Mouse (Mus musculus) ovary, adult 10 weeks (tissue): ENCODE data around the gene Vmn1r116. TPM values are rescaled to one million over a fixed set of nuclear protein-coding genes. Genes with fewer than 3 reads are reported as not detected.

Experiments
- polyA plus RNA-seq: library from polyadenylated mRNA; stranded (reverse); fragments of 350-450 nt; fragmentation: Illumina TruSeq; extraction: RNeasy Lipid Tissue Mini Kit (QIAGEN cat#74804); gene quantifications from one replicate; pipeline ENCODE4 v1.2.3, GENCODE M21; 2014

Gene Vmn1r116
- not detected for polyA plus RNA-seq

GRCm38 (mm10) chr7:20871956-20872355 is at the start of gene Vmn1r116:
Vmn1r116 (plus strand) TSS chr7:20872256.

GRCm38 (mm10) chr7:20844885-20845284 is 27.2 kb upstream of the Vmn1r116 start, which contains the start of gene Vmn1r115:
Vmn1r115 (minus strand) TSS chr7:20844985.

GRCm38 (mm10) chr7:20884021-20884420 is 12.0 kb downstream of the Vmn1r116 start, which contains the start of gene Vmn1r117:
Vmn1r117 (minus strand) TSS chr7:20884121.

GRCm38 (mm10) chr7:20912247-20912646 is 40.2 kb downstream of the Vmn1r116 start, which contains the start of gene Vmn1r118:
Vmn1r118 (minus strand) TSS chr7:20912347.

Other genes with a start within 250 kb of the Vmn1r116 start
- gene Vmn1r107, start 203.3 kb upstream of the Vmn1r116 start, polyA plus RNA-seq, result not detected
- gene Vmn1r111, start 169.0 kb upstream of the Vmn1r116 start, polyA plus RNA-seq, result not detected
- not detected for gene Gm10668, start 141.6 kb upstream of the Vmn1r116 start, polyA plus RNA-seq
- not detected for gene Vmn1r112, start 101.1 kb upstream of the Vmn1r116 start, polyA plus RNA-seq
- not detected for gene Vmn1r113, start 85.0 kb upstream of the Vmn1r116 start, polyA plus RNA-seq
- not detected for gene Vmn1r114, start 60.1 kb upstream of the Vmn1r116 start, polyA plus RNA-seq
- not detected for gene Vmn1r115, start 27.3 kb upstream of the Vmn1r116 start, polyA plus RNA-seq
- not detected for gene Vmn1r117, start 11.9 kb downstream of the Vmn1r116 start, polyA plus RNA-seq
- gene Vmn1r118, start 40.1 kb downstream of the Vmn1r116 start, polyA plus RNA-seq, result not detected
- not detected for gene Vmn1r119, start 140.2 kb downstream of the Vmn1r116 start, polyA plus RNA-seq
- gene Vmn1r120, start 181.5 kb downstream of the Vmn1r116 start, polyA plus RNA-seq, result not detected
- gene Vmn1r121, start 226.3 kb downstream of the Vmn1r116 start, polyA plus RNA-seq, result not detected